Mouse (Mus musculus): Measurements from ENCODE around the gene Ube2c.

The Ube2c gene

GRCm38 (mm10) chr2:164817703-164818102, 48.0 kb downstream of the Ube2c start:
- in situ Hi-C loops (cut with MboI; ENCODE audit: low sequenced_read_pairs) = no loop called here

- in situ Hi-C loops (cut with MboI; ENCODE audit: low sequenced_read_pairs) = no loop called here
Measured at GRCm38 (mm10) chr2:164821060-164821459, 51.4 kb downstream of the Ube2c start.

GRCm38 (mm10) chr2:164822636-164823165, 53.0 kb downstream of the Ube2c start, which contains the start of gene Zswim1:
Zswim1 (plus strand) TSS chr2:164822686.
- in situ Hi-C loops (cut with MboI; ENCODE audit: low sequenced_read_pairs) = no loop called here

- in situ Hi-C loops (cut with MboI; ENCODE audit: low sequenced_read_pairs) = no loop called here
Measured at GRCm38 (mm10) chr2:164823181-164823585, 53.5 kb downstream of the Ube2c start.

GRCm38 (mm10) chr2:164823969-164824368, 54.3 kb downstream of the Ube2c start:
- in situ Hi-C loops (cut with MboI; ENCODE audit: low sequenced_read_pairs) = no loop called here

- in situ Hi-C loops (cut with MboI; ENCODE audit: low sequenced_read_pairs) = no loop called here
Measured at GRCm38 (mm10) chr2:164825521-164825920, 55.8 kb downstream of the Ube2c start.

- in situ Hi-C loops (cut with MboI; ENCODE audit: low sequenced_read_pairs) = no loop called here
Measured at GRCm38 (mm10) chr2:164827146-164827850, 57.6 kb downstream of the Ube2c start.
